Mouse (Mus musculus): ENCODE data around the gene Thoc5. TPM values are rescaled to one million over a fixed set of nuclear protein-coding genes. Genes with fewer than 3 reads are reported as not detected.
A peak's percentile ranks its signal among the peaks of the same experiment; 100 is the strongest.

Thoc5 gene
- total RNA-seq, 2 experiments from 2014 or later: 16.5 to 31.6 TPM

GRCm38 (mm10) chr11:4901956-4902355 lies 6.8 kb downstream of the Thoc5 start:
- ATAC-seq (ENCODE audit: poor library complexity, severe bottlenecking): no peak

GRCm38 (mm10) chr11:4906231-4906630 lies 11.1 kb downstream of the Thoc5 start:
- no peak for ATAC-seq (ENCODE audit: poor library complexity, severe bottlenecking)

- peak; percentile 69 for ATAC-seq (ENCODE audit: poor library complexity, severe bottlenecking)
Measured at GRCm38 (mm10) chr11:4916068-4916467, 20.9 kb downstream of the Thoc5 start.

GRCm38 (mm10) chr11:4921281-4921680 lies 26.2 kb downstream of the Thoc5 start:
- ATAC-seq (ENCODE audit: poor library complexity, severe bottlenecking): no peak

- no peak for ATAC-seq (ENCODE audit: poor library complexity, severe bottlenecking)
Measured at GRCm38 (mm10) chr11:4921751-4922150, 26.6 kb downstream of the Thoc5 start.

- ATAC-seq (ENCODE audit: poor library complexity, severe bottlenecking): no peak
Measured at GRCm38 (mm10) chr11:4927224-4927623, 32.1 kb downstream of the Thoc5 start.

- ATAC-seq (ENCODE audit: poor library complexity, severe bottlenecking): no peak
Measured at GRCm38 (mm10) chr11:4931009-4931601, 36.0 kb downstream of the Thoc5 start.

GRCm38 (mm10) chr11:4936243-4936642 lies 41.1 kb downstream of the Thoc5 start:
- no peak for ATAC-seq (ENCODE audit: poor library complexity, severe bottlenecking)

- ATAC-seq (ENCODE audit: poor library complexity, severe bottlenecking): no peak
Measured at GRCm38 (mm10) chr11:4946530-4946929, 51.4 kb downstream of the Thoc5 start.

GRCm38 (mm10) chr11:4946947-4947812 lies 52.1 kb downstream of the Thoc5 start:
- peak; percentile 27 for ATAC-seq (ENCODE audit: poor library complexity, severe bottlenecking)

GRCm38 (mm10) chr11:4947813-4948174 lies 52.7 kb downstream of the Thoc5 start, which contains the start of gene Nefh:
Gene Nefh, minus strand, starts transcription at chr11:4948064.
- no peak for ATAC-seq (ENCODE audit: poor library complexity, severe bottlenecking)

GRCm38 (mm10) chr11:4948792-4949191 lies 53.7 kb downstream of the Thoc5 start:
- ATAC-seq (ENCODE audit: poor library complexity, severe bottlenecking): no peak

- ATAC-seq (ENCODE audit: poor library complexity, severe bottlenecking): no peak
Measured at GRCm38 (mm10) chr11:4949256-4950044, 54.3 kb downstream of the Thoc5 start.

- ATAC-seq (ENCODE audit: poor library complexity, severe bottlenecking): no peak
Measured at GRCm38 (mm10) chr11:4953401-4953800, 58.3 kb downstream of the Thoc5 start.

GRCm38 (mm10) chr11:4953918-4954317 lies 58.8 kb downstream of the Thoc5 start:
- no peak for ATAC-seq (ENCODE audit: poor library complexity, severe bottlenecking)

- ATAC-seq (ENCODE audit: poor library complexity, severe bottlenecking): no peak
Measured at GRCm38 (mm10) chr11:4963099-4963808, 68.1 kb downstream of the Thoc5 start.

- no peak for ATAC-seq (ENCODE audit: poor library complexity, severe bottlenecking)
Measured at GRCm38 (mm10) chr11:4966325-4966724, 71.2 kb downstream of the Thoc5 start.

- no peak for ATAC-seq (ENCODE audit: poor library complexity, severe bottlenecking)
Measured at GRCm38 (mm10) chr11:4966888-4967287, 71.8 kb downstream of the Thoc5 start.

GRCm38 (mm10) chr11:4967549-4967948 lies 72.4 kb downstream of the Thoc5 start:
- no peak for ATAC-seq (ENCODE audit: poor library complexity, severe bottlenecking)

- no peak for ATAC-seq (ENCODE audit: poor library complexity, severe bottlenecking)
Measured at GRCm38 (mm10) chr11:4968376-4968775, 73.3 kb downstream of the Thoc5 start.
